Mouse (Mus musculus): ENCODE results near the gene Pou3f4. TPM values are rescaled to one million over a fixed set of nuclear protein-coding genes. Genes with fewer than 3 reads are reported as not detected.

Gene Pou3f4
- polyA plus RNA-seq, 1 experiment, result not detected

DNA sequence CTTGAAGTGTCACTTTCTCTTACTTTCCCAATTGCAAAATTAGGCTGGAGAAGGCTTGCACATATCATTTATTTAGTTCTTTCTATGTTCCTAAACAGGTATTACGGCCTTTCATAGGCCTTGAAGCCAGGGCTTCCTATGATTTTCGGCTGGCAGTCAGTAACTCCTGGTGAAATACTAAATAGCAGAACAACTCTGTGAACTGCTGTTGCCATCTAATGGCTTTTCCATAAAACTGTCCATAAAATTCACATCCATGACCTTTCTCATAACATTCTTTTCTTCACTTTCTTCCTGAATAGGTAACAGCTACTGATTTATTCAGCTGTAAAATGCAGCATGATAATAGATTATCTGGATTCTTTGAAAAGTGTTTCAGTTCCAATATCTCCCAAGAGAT is 23.4 kb downstream of the Pou3f4 start:
- no peaks in the 10 kb centered on the region for H3K27me3 ChIP-seq (ENCODE audit: control insufficient read depth, insufficient read depth, low read length)
- DNase-seq, result no peak
- 86% methylated on average over 2 of the region's 2 CpGs for WGBS
- H3K4me1 ChIP-seq (replicated peaks; ENCODE audit: control insufficient read depth, insufficient read depth, low read length), result no peaks in the 10 kb centered on the region
- H3K27ac ChIP-seq (ENCODE audit: control insufficient read depth, insufficient read depth, low read length), result no peak overlapping the region
- no peak overlapping the region for H3K4me3 ChIP-seq (ENCODE audit: control insufficient read depth, insufficient read depth, low read length)
- no peaks in the 10 kb centered on the region for H3K36me3 ChIP-seq (ENCODE audit: control insufficient read depth, insufficient read depth, low read length)
- TF ChIP-seq CTCF (IDR thresholded peaks at IDR 0.05; ENCODE audit: borderline replicate concordance, control insufficient read depth, extremely low read depth, insufficient read depth, low read length, poor library complexity) (no peak), POLR2A (IDR thresholded peaks at IDR 0.05; ENCODE audit: control insufficient read depth, extremely low read depth, insufficient read depth, low read length, poor library complexity) (no peak)

DNA sequence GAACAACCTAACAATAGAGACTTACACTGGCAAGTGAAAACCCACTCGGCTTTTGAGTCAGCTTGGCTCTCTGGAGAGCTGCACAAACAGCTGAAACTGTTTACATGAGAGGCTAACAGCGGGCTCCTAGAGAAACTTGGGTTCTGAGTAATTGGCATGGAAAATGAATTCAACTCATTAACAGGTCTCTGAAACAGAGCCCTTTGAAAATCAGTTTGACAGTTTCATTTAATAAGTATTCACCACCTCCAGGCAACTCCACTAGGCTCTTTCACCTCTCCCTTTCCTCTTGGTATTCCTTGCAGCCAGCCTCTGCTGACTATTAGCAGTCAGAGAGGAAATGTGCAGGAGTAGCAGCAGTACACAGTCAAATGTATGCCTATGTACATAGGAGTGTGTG is 37.2 kb downstream of the Pou3f4 start:
- H3K36me3 ChIP-seq (ENCODE audit: control insufficient read depth, insufficient read depth, low read length), result no peaks in the 10 kb centered on the region
- no peaks in the 10 kb centered on the region for H3K4me1 ChIP-seq (replicated peaks; ENCODE audit: control insufficient read depth, insufficient read depth, low read length)
- TF ChIP-seq POLR2A (IDR thresholded peaks at IDR 0.05; ENCODE audit: control insufficient read depth, extremely low read depth, insufficient read depth, low read length, poor library complexity) (no peak), CTCF (IDR thresholded peaks at IDR 0.05; ENCODE audit: borderline replicate concordance, control insufficient read depth, extremely low read depth, insufficient read depth, low read length, poor library complexity) (no peak)
- no peak for DNase-seq
- no peak overlapping the region for H3K4me3 ChIP-seq (ENCODE audit: control insufficient read depth, insufficient read depth, low read length)
- H3K27me3 ChIP-seq (ENCODE audit: control insufficient read depth, insufficient read depth, low read length), result no peaks in the 10 kb centered on the region
- no peak overlapping the region for H3K27ac ChIP-seq (ENCODE audit: control insufficient read depth, insufficient read depth, low read length)
- 85% methylated on average over 2 of the region's 2 CpGs for WGBS

All from thymus, adult 2 months (tissue).